Mouse (Mus musculus): Measurements from ENCODE around the gene Mrpl33.
"Not testable (repeated sequence)": the region's sequence is repeated elsewhere in the genome, so short reads cannot be mapped to it uniquely, and the experiment has no call there.

The Mrpl33 gene

DNA sequence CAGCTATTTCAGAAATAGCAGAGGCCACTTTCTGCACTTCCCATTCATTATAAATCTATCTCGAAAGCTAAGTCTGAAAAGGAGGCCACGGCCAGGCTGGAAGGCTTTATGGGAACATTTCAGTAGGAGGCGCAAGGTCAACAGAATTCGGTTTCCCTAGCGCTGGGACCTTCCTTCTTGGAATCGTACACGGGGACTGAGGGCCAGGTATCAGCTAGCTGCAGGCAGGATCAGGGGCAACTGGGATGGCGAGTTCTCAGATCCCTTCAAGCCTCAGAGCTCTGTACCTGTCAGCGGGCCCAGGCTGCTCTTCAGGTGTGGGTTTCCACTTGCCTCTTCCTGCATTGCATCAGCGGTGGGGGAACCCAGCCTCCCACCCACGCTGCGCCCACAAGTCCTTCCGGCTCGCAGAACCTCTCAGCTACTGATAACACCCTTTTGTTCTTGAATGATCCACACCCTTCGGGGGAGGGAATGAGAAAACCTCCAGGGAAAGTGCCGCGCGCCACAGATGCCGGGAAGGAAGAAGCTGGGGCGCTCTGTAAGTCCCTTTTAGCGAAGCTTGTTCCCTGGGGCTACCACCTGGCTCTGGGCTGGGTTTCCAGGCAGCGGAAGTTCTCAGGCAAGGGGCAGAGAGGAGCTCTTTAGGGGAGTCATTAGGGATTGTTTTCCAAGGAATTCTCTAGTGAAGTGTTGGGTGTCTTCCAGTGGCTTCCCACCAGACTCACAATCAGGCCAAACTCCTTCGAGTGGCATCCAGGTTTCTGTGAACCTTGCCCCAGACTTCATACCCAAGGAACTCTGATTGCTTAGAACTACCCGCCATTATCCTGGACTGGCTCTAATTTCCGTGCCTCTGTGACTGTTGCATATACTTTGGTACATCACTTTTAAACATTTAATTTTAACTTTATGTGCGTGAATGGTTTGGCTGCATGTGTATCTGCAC lies at the start of gene Mrpl33:
Gene Mrpl33 (plus strand): TSS at position 455 of the 949 bp plus-strand sequence.
- in situ Hi-C loops (cut with MboI): no loop called here

DNA sequence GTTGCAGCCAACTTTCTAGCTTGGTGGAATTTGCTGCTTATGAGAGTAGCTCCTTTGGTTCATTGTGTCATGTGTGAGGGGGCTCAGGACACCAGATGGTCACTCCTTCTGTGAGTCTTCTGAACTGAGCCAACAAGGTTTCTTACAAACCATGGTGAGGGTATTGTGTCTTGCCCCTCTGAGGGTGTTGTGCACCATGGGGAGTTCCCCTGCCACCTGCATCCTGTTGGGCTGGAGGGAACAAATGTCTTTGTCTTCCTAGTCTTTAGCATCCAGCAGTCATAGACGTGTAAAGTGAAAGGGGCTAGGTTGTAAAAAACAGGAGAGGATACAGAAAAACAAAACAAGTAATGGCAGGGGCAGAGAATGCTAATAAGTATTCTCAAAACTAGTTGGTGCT lies 37.3 kb upstream of the Mrpl33 start:
- in situ Hi-C loops (cut with MboI): no loop called here

DNA sequence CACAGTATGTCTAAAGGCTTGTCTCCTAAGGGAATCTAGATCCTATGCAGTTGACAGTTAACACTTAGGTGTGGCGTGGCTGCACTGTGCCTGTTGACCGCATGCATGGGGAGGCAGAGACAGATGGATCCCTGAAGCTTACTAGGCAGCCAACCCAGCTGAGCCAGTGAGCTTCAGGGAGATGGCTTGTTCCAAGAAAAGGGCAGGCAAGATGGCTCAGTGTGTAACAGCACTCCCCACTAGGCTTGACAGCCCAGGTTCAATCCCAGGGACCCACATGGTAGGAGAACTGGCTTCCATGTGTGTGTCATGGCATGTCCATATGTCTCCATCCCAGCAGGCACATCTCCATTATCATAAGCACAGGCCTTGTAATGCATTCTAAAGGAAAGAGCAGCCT lies 36.4 kb upstream of the Mrpl33 start:
- in situ Hi-C loops (cut with MboI): no loop called here

GRCm38 (mm10) chr5:31562036-31562666 lies 34.6 kb upstream of the Mrpl33 start:
- in situ Hi-C loops (cut with MboI): no loop called here

DNA sequence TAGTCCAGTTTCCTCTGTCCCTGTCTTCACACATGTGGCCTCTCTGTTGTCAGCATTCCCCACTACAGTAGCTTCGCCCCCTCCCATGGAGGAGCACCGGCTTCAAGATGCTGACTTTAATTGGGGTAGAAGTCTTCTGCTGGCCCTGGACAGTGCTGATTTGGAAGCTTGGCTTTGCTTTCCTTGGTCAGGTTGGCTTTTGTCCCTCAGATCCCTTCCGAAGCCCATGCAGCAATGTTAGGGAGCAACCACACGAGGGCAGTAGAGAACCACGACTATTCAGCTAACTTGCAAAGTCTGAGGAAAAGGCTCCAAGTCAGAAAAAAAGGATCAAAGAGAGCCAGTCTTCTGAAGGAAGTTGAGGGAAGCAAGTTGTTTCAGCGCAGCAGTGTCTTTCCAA lies 33.2 kb upstream of the Mrpl33 start:
- in situ Hi-C loops (cut with MboI): no loop called here

GRCm38 (mm10) chr5:31563905-31564304 lies 32.8 kb upstream of the Mrpl33 start:
- in situ Hi-C loops (cut with MboI): no loop called here

DNA sequence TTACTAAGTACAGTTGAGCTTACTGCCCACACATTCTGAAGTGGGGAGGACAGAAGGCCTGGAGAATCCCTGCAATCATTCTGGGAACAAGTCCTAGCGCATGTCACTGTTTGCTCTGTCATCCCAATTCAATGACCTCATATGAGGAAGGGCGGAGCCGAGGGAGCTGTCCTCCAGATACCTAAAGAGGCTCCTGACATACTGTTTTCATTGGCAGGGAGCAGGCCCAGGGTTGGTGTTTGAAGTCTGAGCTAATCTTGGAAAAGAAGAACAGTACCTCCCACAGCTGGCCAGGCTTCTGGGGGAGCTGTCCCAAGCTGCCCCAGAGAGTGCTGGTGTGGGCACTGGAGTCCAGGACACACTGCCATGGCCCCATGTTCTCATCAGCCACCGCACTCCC lies 31.8 kb upstream of the Mrpl33 start:
- in situ Hi-C loops (cut with MboI): no loop called here

DNA sequence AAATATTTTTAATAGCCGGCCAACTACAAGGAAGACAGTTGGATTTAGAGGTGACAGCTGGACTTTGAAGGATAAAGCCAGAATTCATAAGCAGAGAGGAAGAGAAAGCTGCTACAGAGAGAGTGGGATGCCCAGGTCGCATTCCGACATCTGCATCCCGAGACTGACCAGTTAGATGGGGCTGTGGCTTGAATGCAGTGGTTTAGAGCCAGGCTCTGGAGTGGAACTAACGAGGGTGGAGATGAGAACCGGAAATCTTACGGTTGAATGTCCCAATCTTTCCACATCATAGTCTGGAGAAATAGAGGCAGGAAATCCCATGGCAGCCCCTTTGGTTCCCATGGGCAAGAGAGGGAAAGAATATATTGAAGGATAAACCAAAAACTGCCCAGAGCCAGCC lies 30.7 kb upstream of the Mrpl33 start:
- in situ Hi-C loops (cut with MboI): no loop called here

- in situ Hi-C loops (cut with MboI): no loop called here
These were observed 30.3 kb upstream of the Mrpl33 start for GRCm38 (mm10) chr5:31566457-31566856.

DNA sequence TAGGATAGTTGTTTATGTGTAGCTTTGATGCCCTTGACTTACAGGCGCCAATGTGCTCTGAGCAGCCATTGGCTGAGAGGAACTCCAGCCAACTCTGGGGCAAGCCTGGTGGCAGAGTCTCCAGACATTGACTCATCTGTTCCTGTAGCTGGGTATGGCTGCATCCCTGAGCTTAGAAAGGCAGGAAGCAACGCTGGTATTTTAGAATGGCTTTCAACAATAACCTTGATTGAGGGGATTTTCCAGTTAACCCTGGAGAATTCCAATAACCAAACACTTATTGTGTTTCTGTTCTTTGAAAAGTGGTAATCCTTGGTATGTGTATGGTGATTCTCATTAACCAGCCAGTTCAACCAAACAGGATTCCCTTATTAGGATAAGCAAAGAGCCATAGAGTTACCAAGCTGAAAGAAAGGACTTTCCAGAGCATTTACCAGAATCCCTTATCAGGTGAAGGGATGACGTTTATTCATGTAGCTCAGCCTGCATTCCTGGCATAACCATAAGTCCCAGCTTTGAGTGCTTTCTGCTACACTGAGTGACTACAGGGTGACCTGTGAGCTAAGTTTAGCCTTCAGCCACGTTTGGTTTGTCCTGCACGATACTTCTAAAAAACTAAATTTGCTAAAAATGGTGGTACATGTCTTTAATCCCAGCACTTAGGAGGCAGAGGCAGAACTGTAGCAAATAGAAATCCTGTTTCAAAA lies 28.6 kb upstream of the Mrpl33 start:
- in situ Hi-C loops (cut with MboI): no loop called here

DNA sequence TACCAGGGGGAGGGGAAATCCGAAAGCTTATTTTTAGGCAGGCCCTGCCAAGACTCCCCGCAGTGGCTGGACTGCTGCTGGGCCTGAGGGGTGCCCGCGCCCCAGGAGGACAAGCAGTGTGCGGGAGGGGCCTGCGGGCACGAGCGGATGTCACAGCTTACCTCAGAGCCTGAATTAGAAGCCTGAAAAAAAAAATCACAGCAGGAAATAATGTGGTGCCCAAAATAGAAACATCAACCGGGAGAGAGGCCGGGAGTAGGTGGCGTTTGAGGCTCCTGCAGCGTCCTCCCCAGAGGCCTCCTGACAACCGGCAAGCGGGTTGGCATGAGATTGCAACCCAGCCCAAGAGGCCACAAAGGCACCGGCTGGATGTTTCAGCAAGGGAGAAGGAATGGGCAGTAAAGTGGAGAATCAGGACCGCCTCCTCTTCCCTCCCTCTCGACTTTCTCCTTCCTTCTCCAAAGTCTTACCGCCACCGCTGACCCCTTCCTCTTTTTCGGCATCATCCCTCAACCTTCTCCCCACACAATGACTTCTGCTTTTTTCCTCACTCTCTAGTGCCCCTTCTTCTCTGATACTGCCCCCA lies 25.6 kb upstream of the Mrpl33 start:
- in situ Hi-C loops (cut with MboI): loop anchor here (10.0 kb wide), 1 partner anchor 564 kb away; the partner anchor contains the start of gene Fosl2

DNA sequence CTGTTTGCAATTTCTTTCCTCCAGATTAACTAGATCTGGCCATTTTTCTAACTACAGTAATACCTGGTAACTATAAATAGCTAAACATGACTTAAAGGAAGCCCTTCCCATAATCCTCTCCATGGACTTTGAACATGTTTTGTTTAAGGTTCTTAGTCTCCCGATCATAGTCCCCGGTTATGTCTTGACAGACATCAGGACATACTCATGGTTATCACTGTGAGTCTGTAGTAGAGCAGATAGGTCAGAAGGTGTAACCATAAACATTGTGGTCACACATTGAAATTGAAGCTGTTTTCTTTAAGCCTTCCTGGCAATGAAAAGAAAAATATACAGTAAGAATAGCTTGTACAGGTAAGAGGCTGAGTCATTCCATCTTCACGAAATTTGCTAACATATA lies 23.0 kb upstream of the Mrpl33 start:
- in situ Hi-C loops (cut with MboI): loop anchor here (10.0 kb wide), 1 partner anchor 561 kb away; the partner anchor contains the start of gene Fosl2

DNA sequence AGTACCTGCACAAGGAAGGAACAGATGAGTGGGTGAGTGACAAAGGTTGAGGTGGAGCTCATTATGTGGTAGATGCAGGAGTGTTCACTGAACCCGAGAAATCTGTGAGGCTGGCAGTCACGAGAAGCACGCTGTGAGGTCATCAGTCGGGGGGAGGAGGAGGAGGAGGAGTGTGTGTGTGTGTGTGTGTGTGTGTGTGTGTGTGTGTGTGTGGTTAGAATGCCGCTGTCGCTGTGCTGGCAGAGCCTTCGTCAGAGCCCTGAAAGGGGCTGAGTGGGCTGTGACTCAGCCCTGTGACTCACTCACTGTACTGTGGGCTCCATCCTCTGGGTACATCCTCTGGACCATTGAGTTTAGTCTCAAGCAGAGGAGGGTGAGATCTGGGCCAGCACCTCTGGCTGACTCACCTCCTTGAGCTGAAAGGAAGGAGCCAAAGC lies 20.2 kb upstream of the Mrpl33 start:
- in situ Hi-C loops (cut with MboI): loop anchor here (10.0 kb wide), 1 partner anchor 558 kb away; the partner anchor contains the start of gene Fosl2

- in situ Hi-C loops (cut with MboI): no loop called here
These were observed 15.5 kb upstream of the Mrpl33 start for GRCm38 (mm10) chr5:31581263-31581662.

DNA sequence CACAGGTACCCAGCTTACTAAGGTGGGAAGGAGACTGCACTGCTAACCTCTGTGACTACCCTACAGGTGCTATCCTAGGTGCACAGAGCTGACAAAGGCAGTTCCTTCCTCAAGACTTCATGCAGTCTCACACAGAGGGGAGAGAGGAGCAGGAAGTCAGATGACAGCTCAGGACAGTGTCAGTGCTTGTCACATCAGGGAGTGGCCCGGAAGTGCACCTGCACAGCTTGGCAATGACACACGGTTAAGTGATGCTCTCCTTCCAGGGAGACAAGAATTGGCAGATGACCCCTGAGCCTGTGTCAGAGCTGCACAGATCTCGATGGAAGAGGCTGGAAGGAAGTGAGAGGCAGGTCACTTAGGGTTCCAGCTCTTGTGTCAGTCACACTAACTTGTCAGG lies 14.8 kb upstream of the Mrpl33 start:
- in situ Hi-C loops (cut with MboI): no loop called here

- in situ Hi-C loops (cut with MboI): no loop called here
These were observed 13.5 kb upstream of the Mrpl33 start for GRCm38 (mm10) chr5:31583261-31583660.

GRCm38 (mm10) chr5:31585526-31585925 lies 11.2 kb upstream of the Mrpl33 start:
- in situ Hi-C loops (cut with MboI): no loop called here

- in situ Hi-C loops (cut with MboI): no loop called here
These were observed 8.7 kb upstream of the Mrpl33 start for GRCm38 (mm10) chr5:31588016-31588415.

DNA sequence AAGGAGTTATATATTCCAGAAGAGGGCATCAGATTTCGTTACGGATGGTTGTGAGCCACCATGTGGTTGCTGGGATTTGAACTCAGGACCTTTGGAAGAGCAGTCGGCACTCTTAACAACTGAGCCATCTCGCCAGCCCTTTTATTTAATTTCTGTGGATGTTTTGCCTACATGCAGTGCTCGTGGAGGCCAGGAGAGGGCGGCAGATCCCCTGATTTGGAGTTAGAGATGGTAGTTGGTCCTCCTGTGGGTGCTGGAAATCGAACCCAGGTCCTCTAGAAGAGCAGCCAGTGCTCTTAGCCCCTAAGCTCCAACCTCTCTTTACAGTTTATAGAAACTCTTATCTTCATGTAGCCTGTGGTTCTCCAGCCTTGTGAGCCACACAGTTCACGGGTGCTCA lies 8.1 kb upstream of the Mrpl33 start:
- in situ Hi-C loops (cut with MboI): not testable (repeated sequence)

- in situ Hi-C loops (cut with MboI): no loop called here
These were observed 6.9 kb upstream of the Mrpl33 start for GRCm38 (mm10) chr5:31589711-31590319.

GRCm38 (mm10) chr5:31591122-31591521 lies 5.6 kb upstream of the Mrpl33 start:
- in situ Hi-C loops (cut with MboI): no loop called here

Measured in mature B cell (primary cell).